Mouse (Mus musculus): ENCODE results near the gene Fgfr2. TPM values are rescaled to one million over a fixed set of nuclear protein-coding genes. Genes with fewer than 3 reads are reported as not detected.

Gene Fgfr2
- polyA plus RNA-seq, 1 experiment from 2014 or later = 121 TPM

- Histone ChIP-seq H3K27me3 (no peaks in the 10 kb centered on the region), H3K4me3 (no peak overlapping the region), H3K4me2 (replicated peaks) (no peak overlapping the region), H3K4me1 (no peaks in the 10 kb centered on the region), H3K9ac (no peak overlapping the region), H3K9me3 (no peaks in the 10 kb centered on the region), H3K36me3 (no peaks in the 10 kb centered on the region), H3K27ac (no peak overlapping the region)
- no peak for ATAC-seq (ENCODE audit: insufficient number of reproducible peaks, insufficient read depth, low FRiP score, low TSS enrichment)
- WGBS = 54% methylated on average over 1 of the region's 1 CpGs
These were observed 1130.9 kb downstream of the Fgfr2 start for GRCm38 (mm10) chr7:131992226-131992625.

- Histone ChIP-seq H3K4me2 (replicated peaks) (no peak overlapping the region), H3K27ac (no peak overlapping the region), H3K36me3 (no peaks in the 10 kb centered on the region), H3K27me3 (no peaks in the 10 kb centered on the region), H3K4me1 (no peaks in the 10 kb centered on the region), H3K9me3 (no peaks in the 10 kb centered on the region), H3K4me3 (no peak overlapping the region), H3K9ac (no peak overlapping the region)
- 22% methylated on average over 6 of the region's 6 CpGs for WGBS
- ATAC-seq (ENCODE audit: insufficient number of reproducible peaks, insufficient read depth, low FRiP score, low TSS enrichment) = no peak
These were observed 1134.1 kb downstream of the Fgfr2 start for GRCm38 (mm10) chr7:131989056-131989455.

- no peak for ATAC-seq (ENCODE audit: insufficient number of reproducible peaks, insufficient read depth, low FRiP score, low TSS enrichment)
- Histone ChIP-seq H3K4me2 (replicated peaks) (no peak overlapping the region), H3K9me3 (no peaks in the 10 kb centered on the region), H3K27me3 (peaks cover 5% of the 10 kb centered on the region; the same call in 1 of the 2 replicates), H3K4me3 (no peak overlapping the region), H3K36me3 (no peaks in the 10 kb centered on the region), H3K27ac (no peak overlapping the region), H3K9ac (no peak overlapping the region), H3K4me1 (no peaks in the 10 kb centered on the region)
- WGBS = 72% methylated on average over 11 of the region's 11 CpGs
These were observed 1144.5 kb downstream of the Fgfr2 start for GRCm38 (mm10) chr7:131978609-131979008.

GRCm38 (mm10) chr7:131975867-131976266, 1147.3 kb downstream of the Fgfr2 start:
- Histone ChIP-seq H3K36me3 (no peaks in the 10 kb centered on the region), H3K27me3 (peaks cover 5% of the 10 kb centered on the region; the same call in 1 of the 2 replicates), H3K9me3 (no peaks in the 10 kb centered on the region), H3K4me3 (no peak overlapping the region), H3K4me2 (replicated peaks) (no peak overlapping the region), H3K27ac (no peak overlapping the region), H3K9ac (no peak overlapping the region), H3K4me1 (no peaks in the 10 kb centered on the region)
- 67% methylated on average over 6 of the region's 6 CpGs for WGBS
- ATAC-seq (ENCODE audit: insufficient number of reproducible peaks, insufficient read depth, low FRiP score, low TSS enrichment) = no peak

GRCm38 (mm10) chr7:131970255-131970654, 1152.9 kb downstream of the Fgfr2 start:
- H3K4me2 ChIP-seq (replicated peaks) = no peak overlapping the region
- H3K27ac ChIP-seq = no peak overlapping the region
- H3K4me3 ChIP-seq = no peak overlapping the region
- no peak overlapping the region for H3K9ac ChIP-seq
- ATAC-seq (ENCODE audit: insufficient number of reproducible peaks, insufficient read depth, low FRiP score, low TSS enrichment) = no peak
- WGBS = 52% methylated on average over 3 of the region's 3 CpGs
- no peaks in the 10 kb centered on the region for H3K9me3 ChIP-seq
- H3K27me3 ChIP-seq = peaks cover 43% of the 10 kb centered on the region
- H3K36me3 ChIP-seq = no peaks in the 10 kb centered on the region
- H3K4me1 ChIP-seq = peaks cover 5% of the 10 kb centered on the region; the same call in 1 of the 2 replicates

GRCm38 (mm10) chr7:131966916-131967494, 1156.1 kb downstream of the Fgfr2 start:
- Histone ChIP-seq H3K36me3 (no peaks in the 10 kb centered on the region), H3K4me3 (peak overlapping the region; percentile 21), H3K27me3 (peaks cover 51% of the 10 kb centered on the region), H3K9ac (no peak overlapping the region), H3K4me1 (peaks cover 5% of the 10 kb centered on the region; the same call in 1 of the 2 replicates), H3K27ac (no peak overlapping the region), H3K4me2 (replicated peaks) (peak overlapping the region; percentile 44), H3K9me3 (no peaks in the 10 kb centered on the region)
- ATAC-seq (ENCODE audit: insufficient number of reproducible peaks, insufficient read depth, low FRiP score, low TSS enrichment) = no peak
- WGBS = 6% methylated on average over 56 of the region's 57 CpGs

GRCm38 (mm10) chr7:131966023-131966915, 1156.9 kb downstream of the Fgfr2 start, which contains the start of gene Gpr26:
TSS of gene Gpr26 (plus strand) at chr7:131966460.
- Histone ChIP-seq H3K4me1 (peaks cover 5% of the 10 kb centered on the region; the same call in 1 of the 2 replicates), H3K36me3 (no peaks in the 10 kb centered on the region), H3K4me3 (peak within 1 kb of the TSS; percentile 21), H3K9me3 (no peaks in the 10 kb centered on the region), H3K27ac (no peak within 1 kb of the TSS), H3K9ac (no peak within 1 kb of the TSS), H3K4me2 (replicated peaks) (peak within 1 kb of the TSS; percentile 44), H3K27me3 (peaks cover 51% of the 10 kb centered on the region)
- ATAC-seq (ENCODE audit: insufficient number of reproducible peaks, insufficient read depth, low FRiP score, low TSS enrichment) = no peak
- 1% methylated on average over 32 of the region's 32 CpGs for WGBS

GRCm38 (mm10) chr7:131960551-131960950, 1162.6 kb downstream of the Fgfr2 start:
- no peak overlapping the region for H3K27ac ChIP-seq

GRCm38 (mm10) chr7:131958705-131959104, 1164.4 kb downstream of the Fgfr2 start:
- no peak overlapping the region for H3K4me2 ChIP-seq (replicated peaks)
- H3K27ac ChIP-seq = no peak overlapping the region
- H3K9ac ChIP-seq = no peak overlapping the region
- no peak overlapping the region for H3K4me3 ChIP-seq
- no peaks in the 10 kb centered on the region for H3K4me1 ChIP-seq
- no peaks in the 10 kb centered on the region for H3K36me3 ChIP-seq
- 59% methylated on average over 1 of the region's 1 CpGs for WGBS
- no peaks in the 10 kb centered on the region for H3K27me3 ChIP-seq
- ATAC-seq (ENCODE audit: insufficient number of reproducible peaks, insufficient read depth, low FRiP score, low TSS enrichment) = no peak
- H3K9me3 ChIP-seq = no peaks in the 10 kb centered on the region

More at GRCm38 (mm10) chr7:131960551-131960950, 1162.6 kb downstream of the Fgfr2 start:
- no peaks in the 10 kb centered on the region for H3K9me3 ChIP-seq
- no peak for ATAC-seq (ENCODE audit: insufficient number of reproducible peaks, insufficient read depth, low FRiP score, low TSS enrichment)
- H3K36me3 ChIP-seq = no peaks in the 10 kb centered on the region
- no peak overlapping the region for H3K4me2 ChIP-seq (replicated peaks)
- H3K9ac ChIP-seq = no peak overlapping the region
- H3K4me3 ChIP-seq = no peak overlapping the region
- 25% methylated on average over 6 of the region's 6 CpGs for WGBS
- H3K4me1 ChIP-seq = no peaks in the 10 kb centered on the region
- H3K27me3 ChIP-seq = peaks cover 11% of the 10 kb centered on the region

GRCm38 (mm10) chr7:131953402-131953801, 1169.7 kb downstream of the Fgfr2 start:
- WGBS = 65% methylated on average over 3 of the region's 3 CpGs

GRCm38 (mm10) chr7:131951131-131951530, 1172.0 kb downstream of the Fgfr2 start:
- Histone ChIP-seq H3K9ac (no peak overlapping the region), H3K9me3 (no peaks in the 10 kb centered on the region), H3K4me3 (no peak overlapping the region), H3K36me3 (no peaks in the 10 kb centered on the region), H3K4me2 (replicated peaks) (no peak overlapping the region), H3K27me3 (no peaks in the 10 kb centered on the region), H3K27ac (no peak overlapping the region), H3K4me1 (no peaks in the 10 kb centered on the region)
- no peak for ATAC-seq (ENCODE audit: insufficient number of reproducible peaks, insufficient read depth, low FRiP score, low TSS enrichment)
- 70% methylated on average over 5 of the region's 5 CpGs for WGBS

More at GRCm38 (mm10) chr7:131953402-131953801, 1169.7 kb downstream of the Fgfr2 start:
- Histone ChIP-seq H3K36me3 (no peaks in the 10 kb centered on the region), H3K4me1 (no peaks in the 10 kb centered on the region), H3K9me3 (no peaks in the 10 kb centered on the region), H3K9ac (no peak overlapping the region), H3K4me2 (replicated peaks) (no peak overlapping the region), H3K27ac (no peak overlapping the region), H3K27me3 (no peaks in the 10 kb centered on the region), H3K4me3 (no peak overlapping the region)
- ATAC-seq (ENCODE audit: insufficient number of reproducible peaks, insufficient read depth, low FRiP score, low TSS enrichment) = no peak

GRCm38 (mm10) chr7:131937611-131938010, 1185.5 kb downstream of the Fgfr2 start:
- Histone ChIP-seq H3K4me3 (no peak overlapping the region), H3K9me3 (no peaks in the 10 kb centered on the region), H3K4me2 (replicated peaks) (no peak overlapping the region), H3K27me3 (0 out of 2 replicates have a peak, but pooled peaks cover 4% of the 10 kb centered on the region), H3K27ac (no peak overlapping the region), H3K36me3 (no peaks in the 10 kb centered on the region), H3K4me1 (no peaks in the 10 kb centered on the region), H3K9ac (no peak overlapping the region)
- 77% methylated on average over 3 of the region's 3 CpGs for WGBS
- no peak for ATAC-seq (ENCODE audit: insufficient number of reproducible peaks, insufficient read depth, low FRiP score, low TSS enrichment)

Measured in embryonic facial prominence, embryonic 12.5 days (tissue).